Mouse (Mus musculus): ENCODE measurements at regions not wholly inside any gene's neighbourhood (a gene's known extent, or its start where the extent isn't known, plus 50 kb on each side); places are given as distances from the start of the nearest gene placed in this dataset.

GRCm38 (mm10) chr11:38886466-38886865 lies 1650.7 kb upstream of the Tenm2 start:
- WGBS = 26% methylated on average over 1 of the region's 1 CpGs
- ATAC-seq (no peak), DNase-seq (ENCODE audit: low spot score) (no peak)
- Histone ChIP-seq H3K4me1 (ENCODE audit: insufficient read depth, low read length) (no peaks in the 10 kb centered on the region), H3K9me3 (ENCODE audit: low read length) (no peaks in the 10 kb centered on the region), H3K9ac (replicated peaks; ENCODE audit: low read length) (no peak overlapping the region), H3K4me2 (ENCODE audit: low read depth, low read length) (no peak overlapping the region), H3K27me3 (ENCODE audit: insufficient read depth, low read length) (no peaks in the 10 kb centered on the region), H3K4me3 (ENCODE audit: low read length) (no peak overlapping the region), H3K36me3 (ENCODE audit: insufficient read depth, low read length) (no peaks in the 10 kb centered on the region), H3K27ac (no peak overlapping the region)
- no peak for TF ChIP-seq CTCF (IDR thresholded peaks at IDR 0.05; ENCODE audit: low read depth)

- ATAC-seq (0 out of 2 replicates have a peak, but pooled peaks have one; percentile 74), DNase-seq (ENCODE audit: low spot score) (peak; percentile 28)
- Histone ChIP-seq H3K9ac (replicated peaks; ENCODE audit: low read length) (no peak overlapping the region), H3K27ac (no peak overlapping the region), H3K27me3 (ENCODE audit: insufficient read depth, low read length) (no peaks in the 10 kb centered on the region), H3K4me1 (ENCODE audit: insufficient read depth, low read length) (no peaks in the 10 kb centered on the region), H3K4me2 (ENCODE audit: low read depth, low read length) (peak overlapping the region; percentile 28), H3K9me3 (ENCODE audit: low read length) (no peaks in the 10 kb centered on the region), H3K4me3 (ENCODE audit: low read length) (no peak overlapping the region), H3K36me3 (ENCODE audit: insufficient read depth, low read length) (no peaks in the 10 kb centered on the region)
- no peak for TF ChIP-seq CTCF (IDR thresholded peaks at IDR 0.05; ENCODE audit: low read depth)
- 19% methylated on average over 9 of the region's 9 CpGs for WGBS
Observed at GRCm38 (mm10) chr11:38861622-38862345, 1626.0 kb upstream of the Tenm2 start.

GRCm38 (mm10) chr11:38856645-38857044 lies 1620.9 kb upstream of the Tenm2 start:
- no peaks in the 10 kb centered on the region for H3K4me1 ChIP-seq (ENCODE audit: insufficient read depth, low read length)
- no peak for TF ChIP-seq CTCF (IDR thresholded peaks at IDR 0.05; ENCODE audit: low read depth)
- H3K9me3 ChIP-seq (ENCODE audit: low read length) = no peaks in the 10 kb centered on the region
- H3K36me3 ChIP-seq (ENCODE audit: insufficient read depth, low read length) = no peaks in the 10 kb centered on the region
- 66% methylated on average over 9 of the region's 9 CpGs for WGBS
- DNase-seq (ENCODE audit: low spot score) (no peak), ATAC-seq (no peak)
- no peaks in the 10 kb centered on the region for H3K27me3 ChIP-seq (ENCODE audit: insufficient read depth, low read length)
- no peak overlapping the region for H3K4me3 ChIP-seq (ENCODE audit: low read length)
- no peak overlapping the region for H3K4me2 ChIP-seq (ENCODE audit: low read depth, low read length)
- no peak overlapping the region for H3K27ac ChIP-seq
- H3K9ac ChIP-seq (replicated peaks; ENCODE audit: low read length) = no peak overlapping the region

GRCm38 (mm10) chr11:38829148-38829547 lies 1593.4 kb upstream of the Tenm2 start:
- H3K4me3 ChIP-seq (ENCODE audit: low read length) = no peak overlapping the region
- 58% methylated on average over 5 of the region's 5 CpGs for WGBS
- no peak overlapping the region for H3K27ac ChIP-seq
- H3K36me3 ChIP-seq (ENCODE audit: insufficient read depth, low read length) = no peaks in the 10 kb centered on the region
- DNase-seq (ENCODE audit: low spot score) = no peak
- no peaks in the 10 kb centered on the region for H3K4me1 ChIP-seq (ENCODE audit: insufficient read depth, low read length)
- no peaks in the 10 kb centered on the region for H3K9me3 ChIP-seq (ENCODE audit: low read length)
- no peaks in the 10 kb centered on the region for H3K27me3 ChIP-seq (ENCODE audit: insufficient read depth, low read length)
- TF ChIP-seq CTCF (IDR thresholded peaks at IDR 0.05; ENCODE audit: low read depth) = no peak
- H3K4me2 ChIP-seq (ENCODE audit: low read depth, low read length) = no peak overlapping the region
- no peak for ATAC-seq
- no peak overlapping the region for H3K9ac ChIP-seq (replicated peaks; ENCODE audit: low read length)

GRCm38 (mm10) chr11:38828375-38828774 lies 1592.6 kb upstream of the Tenm2 start:
- DNase-seq (ENCODE audit: low spot score) (no peak), ATAC-seq (no peak)
- Histone ChIP-seq H3K4me1 (ENCODE audit: insufficient read depth, low read length) (no peaks in the 10 kb centered on the region), H3K27ac (no peak overlapping the region), H3K36me3 (ENCODE audit: insufficient read depth, low read length) (no peaks in the 10 kb centered on the region), H3K27me3 (ENCODE audit: insufficient read depth, low read length) (no peaks in the 10 kb centered on the region), H3K4me2 (ENCODE audit: low read depth, low read length) (no peak overlapping the region), H3K9me3 (ENCODE audit: low read length) (no peaks in the 10 kb centered on the region), H3K4me3 (ENCODE audit: low read length) (no peak overlapping the region), H3K9ac (replicated peaks; ENCODE audit: low read length) (no peak overlapping the region)
- WGBS = 60% methylated on average over 2 of the region's 2 CpGs
- no peak for TF ChIP-seq CTCF (IDR thresholded peaks at IDR 0.05; ENCODE audit: low read depth)

GRCm38 (mm10) chr11:38825172-38825753 lies 1589.5 kb upstream of the Tenm2 start:
- Histone ChIP-seq H3K4me2 (ENCODE audit: low read depth, low read length) (no peak overlapping the region), H3K9me3 (ENCODE audit: low read length) (no peaks in the 10 kb centered on the region), H3K9ac (replicated peaks; ENCODE audit: low read length) (no peak overlapping the region), H3K4me1 (ENCODE audit: insufficient read depth, low read length) (no peaks in the 10 kb centered on the region), H3K27ac (no peak overlapping the region), H3K27me3 (ENCODE audit: insufficient read depth, low read length) (no peaks in the 10 kb centered on the region), H3K4me3 (ENCODE audit: low read length) (no peak overlapping the region), H3K36me3 (ENCODE audit: insufficient read depth, low read length) (no peaks in the 10 kb centered on the region)
- ATAC-seq (no peak), DNase-seq (ENCODE audit: low spot score) (no peak)
- whole genome bisulfite sequencing = 77% methylated on average over 1 of the region's 1 CpGs
- TF ChIP-seq CTCF (IDR thresholded peaks at IDR 0.05; ENCODE audit: low read depth) = no peak

GRCm38 (mm10) chr11:38818141-38818540 lies 1582.4 kb upstream of the Tenm2 start:
- no peak overlapping the region for H3K4me2 ChIP-seq (ENCODE audit: low read depth, low read length)
- no peaks in the 10 kb centered on the region for H3K4me1 ChIP-seq (ENCODE audit: insufficient read depth, low read length)
- no peak overlapping the region for H3K4me3 ChIP-seq (ENCODE audit: low read length)
- H3K9ac ChIP-seq (replicated peaks; ENCODE audit: low read length) = no peak overlapping the region
- no peak for ATAC-seq
- 57% methylated on average over 3 of the region's 3 CpGs for WGBS
- H3K36me3 ChIP-seq (ENCODE audit: insufficient read depth, low read length) = no peaks in the 10 kb centered on the region
- DNase-seq (ENCODE audit: low spot score) = no peak
- H3K27ac ChIP-seq = no peak overlapping the region
- H3K27me3 ChIP-seq (ENCODE audit: insufficient read depth, low read length) = no peaks in the 10 kb centered on the region
- no peaks in the 10 kb centered on the region for H3K9me3 ChIP-seq (ENCODE audit: low read length)
- TF ChIP-seq CTCF (IDR thresholded peaks at IDR 0.05; ENCODE audit: low read depth) = no peak
